ENCODE assay signal across 8 mouse cellular contexts in the genomic region with DNA sequence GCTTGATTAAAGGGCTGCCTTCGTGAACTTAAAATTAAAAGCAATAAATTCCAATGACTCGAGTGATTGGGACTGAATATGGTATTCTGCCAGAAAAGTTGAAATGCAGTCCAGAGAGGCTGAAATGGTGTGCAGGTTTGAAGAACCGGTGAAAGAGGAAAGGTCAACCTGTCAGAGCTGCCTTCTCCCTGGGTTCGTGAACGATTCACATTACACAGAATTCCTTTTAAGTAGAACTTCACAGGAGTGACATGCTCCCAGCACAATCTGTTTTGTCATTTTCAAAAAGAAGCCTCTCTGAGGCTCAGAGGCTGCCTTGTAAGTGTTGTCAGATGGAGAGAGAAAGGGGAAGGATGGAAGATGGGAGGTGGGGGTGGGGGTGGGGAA. TPM values are rescaled to one million over a fixed set of nuclear protein-coding genes. Genes with fewer than 3 reads are reported as not detected.
A peak's percentile ranks its signal among the peaks of the same experiment; 100 is the strongest.
DNase-seq lines count a peak whose midpoint lies in the region; ATAC-seq and TF ChIP-seq lines count a peak whose summit lies in the region.

No protein-coding gene starts in this region.

- H3K36me3 ChIP-seq in liver, embryonic 11.5 days (ENCODE audit: control insufficient read depth, insufficient read depth, low read length), result no peaks in the 10 kb centered on the region

- H3K27me3 ChIP-seq in liver, embryonic 11.5 days (replicated peaks; ENCODE audit: control insufficient read depth, insufficient read depth, low read length), result no peaks in the 10 kb centered on the region

- DNase-seq in gastrocnemius, adult 2 months, result no peak
- no peak for DNase-seq in gastrocnemius, postnatal 36 days
- DNase-seq in retina, embryonic 14.5 days (ENCODE audit: low spot score), result peak; percentile 7
- no peak for DNase-seq in retina, postnatal 1 day
- no peak for DNase-seq in liver, embryonic 11.5 days (ENCODE audit: low spot score)
- DNase-seq in layer of hippocampus, adult 8-10 months (ENCODE audit: low spot score in 2 of 2), result no peak
- no peak for DNase-seq in left cerebral cortex, adult 11 months (ENCODE audit: low spot score)

- H3K4me1 ChIP-seq in liver, embryonic 11.5 days (replicated peaks; ENCODE audit: control insufficient read depth, insufficient read depth, low read length), result peaks cover 9% of the 10 kb centered on the region; the same call in 1 of the 2 replicates

- no peak for TF ChIP-seq CTCF in gastrocnemius, adult 2 months (IDR thresholded peaks at IDR 0.05)

- ATAC-seq in liver, embryonic 11.5 days (replicated peaks; ENCODE audit: low FRiP score), result no peak
- no peak for ATAC-seq in megakaryocyte-erythroid progenitor cell, adult 5-6 weeks (replicated peaks; ENCODE audit: low FRiP score, low TSS enrichment, poor library complexity, severe bottlenecking)

- 37% methylated on average over 5 of the region's 5 CpGs for WGBS in liver, embryonic 11.5 days

- peak overlapping the region; percentile 85 for H3K4me2 ChIP-seq in liver, embryonic 11.5 days

- no peak overlapping the region for H3K27ac ChIP-seq in gastrocnemius, adult 2 months
- H3K27ac ChIP-seq in liver, embryonic 11.5 days (ENCODE audit: low read depth, low read length), result no peak overlapping the region

- intact Hi-C loops in gastrocnemius, adult 2 months (cut with DNase I), result no loop called here
- intact Hi-C loops in gastrocnemius, postnatal 36 days (cut with DNase I), result no loop called here

- H3K9ac ChIP-seq in liver, embryonic 11.5 days (ENCODE audit: low read depth, low read length), result peak overlapping the region; percentile 88

- H3K9me3 ChIP-seq in liver, embryonic 11.5 days (ENCODE audit: control insufficient read depth, low read length), result no peaks in the 10 kb centered on the region

- peak overlapping the region; percentile 90 for H3K4me3 ChIP-seq in gastrocnemius, adult 2 months
- H3K4me3 ChIP-seq in liver, embryonic 11.5 days (ENCODE audit: low read depth, low read length), result peak overlapping the region; percentile 84

RNA-seq across cellular contexts. Expression of a gene that starts 0.9 kb away (rescaled TPM):
- total RNA-seq in gastrocnemius, adult 2 months (2021), result 1 to 10 TPM in 1 of 2 experiments, under 1 TPM in 1; 0.31 to 1.1 TPM
- under 1 TPM; 0.74 to 0.84 TPM for total RNA-seq in gastrocnemius, postnatal 36 days (2021)
- 55.4 and 61.3 TPM in 2 replicates for polyA plus RNA-seq in liver, embryonic 11.5 days (2014; fragmentation: Nextera tagmentation; extraction: Ambion mirVana)
- total RNA-seq in megakaryocyte-erythroid progenitor cell, adult 5-6 weeks (2014; fragmentation: Nextera tagmentation), result 8.0 and 12.4 TPM in 2 replicates
- 18.2 and 35.3 TPM in 2 replicates for total RNA-seq in megakaryocyte-erythroid progenitor cell, adult 5-6 weeks (2017)
- 1 to 10 TPM; 3.3 to 6.7 (median 4.3) TPM for total RNA-seq in layer of hippocampus, adult 8-10 months (2022)
